Mouse (Mus musculus) liver, embryonic 13.5 days (tissue): ENCODE data around the gene Cacna1f. TPM values are rescaled to one million over a fixed set of nuclear protein-coding genes. Genes with fewer than 3 reads are reported as not detected.

ENCODE experiments used
- ATAC-seq: fragments of 200-750 bp; cut with Nextera tagmentation; 2 replicates; pipeline ENCODE4 v1.8.0; 2017; ENCODE audit warnings: low read depth, mild to moderate bottlenecking, moderate number of reproducible peaks, moderate library complexity
- DNase-seq: peaks from one replicate; pipeline ENCODE4 v3.0.0; 2022
- H3K27ac ChIP-seq: fragments of 300-500 bp; sonication (generic); 2 replicates; pipeline ENCODE4 v1.5.1; 2015; ENCODE audit warnings: moderate library complexity, mild to moderate bottlenecking, inconsistent platforms
- H3K27me3 ChIP-seq: fragments of 300-500 bp; sonication (generic); 2 replicates; pipeline ENCODE4 v1.6.1; 2015; ENCODE audit warnings: mild to moderate bottlenecking, inconsistent platforms
- H3K36me3 ChIP-seq: fragments of 300-500 bp; sonication (generic); 2 replicates; pipeline ENCODE4 v1.6.1; 2015; ENCODE audit warnings: mild to moderate bottlenecking, inconsistent platforms
- H3K4me1 ChIP-seq: fragments of 300-500 bp; sonication (generic); replicated peaks from 2 replicates; pipeline ENCODE4 v1.6.1; 2015; ENCODE audit warnings: inconsistent platforms
- H3K4me2 ChIP-seq: fragments of 300-500 bp; sonication (generic); 2 replicates; pipeline ENCODE4 v1.6.1; 2015; ENCODE audit warnings: inconsistent platforms, mild to moderate bottlenecking, moderate library complexity
- H3K4me3 ChIP-seq: fragments of 300-500 bp; sonication (generic); replicated peaks from 2 replicates; pipeline ENCODE4 v1.5.1; 2015; ENCODE audit warnings: mild to moderate bottlenecking, inconsistent platforms
- H3K9ac ChIP-seq: fragments of 300-500 bp; sonication (generic); 2 replicates; pipeline ENCODE4 v1.6.1; 2015; ENCODE audit warnings: mild to moderate bottlenecking, inconsistent platforms
- H3K9me3 ChIP-seq: fragments of 300-500 bp; sonication (generic); replicated peaks from 2 replicates; pipeline ENCODE4 v1.6.1; 2016; ENCODE audit warnings: inconsistent platforms
- WGBS: fragments of 180-500 bp; shearing (Covaris S2); methylation state at CpG from one replicate; pipeline ENCODE4 v1.1.7; 2015; ENCODE audit not compliant: insufficient replicate concordance; 5-methylcytosine and 5-hydroxymethylcytosine counted together
- polyA plus RNA-seq: library from polyadenylated mRNA; unstranded; fragments of >200 nt; fragmentation: Nextera tagmentation; extraction: Ambion mirVana; gene quantifications from 2 replicates; pipeline ENCODE4 v1.2.1, GENCODE M21; 2015

The Cacna1f gene
- polyA plus RNA-seq, 1 experiment from 2014 or later: not detected

- Histone ChIP-seq H3K27ac (no peak overlapping the region), H3K4me2 (no peak overlapping the region), H3K9ac (no peak overlapping the region), H3K4me1 (no peaks in the 10 kb centered on the region), H3K9me3 (no peaks in the 10 kb centered on the region), H3K4me3 (no peak overlapping the region), H3K27me3 (no peaks in the 10 kb centered on the region), H3K36me3 (no peaks in the 10 kb centered on the region)
- DNase-seq (no peak), ATAC-seq (no peak)
- 76% methylated on average over 2 of the region's 2 CpGs for WGBS
Observed at GRCm38 (mm10) chrX:7581151-7581550, 25.7 kb upstream of the Cacna1f start.

GRCm38 (mm10) chrX:7583881-7584280, 23.0 kb upstream of the Cacna1f start:
- no peak overlapping the region for H3K4me3 ChIP-seq
- H3K27me3 ChIP-seq: no peaks in the 10 kb centered on the region
- H3K4me2 ChIP-seq: no peak overlapping the region
- no peaks in the 10 kb centered on the region for H3K9me3 ChIP-seq
- DNase-seq (no peak), ATAC-seq (no peak)
- no peaks in the 10 kb centered on the region for H3K4me1 ChIP-seq
- no peak overlapping the region for H3K27ac ChIP-seq
- WGBS: 85% methylated on average over 11 of the region's 11 CpGs
- H3K36me3 ChIP-seq: no peaks in the 10 kb centered on the region
- no peak overlapping the region for H3K9ac ChIP-seq

- H3K4me2 ChIP-seq: no peak overlapping the region
- H3K4me3 ChIP-seq: no peak overlapping the region
- no peaks in the 10 kb centered on the region for H3K9me3 ChIP-seq
- no peaks in the 10 kb centered on the region for H3K36me3 ChIP-seq
- no peak overlapping the region for H3K27ac ChIP-seq
- H3K27me3 ChIP-seq: no peaks in the 10 kb centered on the region
- DNase-seq (no peak), ATAC-seq (no peak)
- H3K9ac ChIP-seq: no peak overlapping the region
- H3K4me1 ChIP-seq: no peaks in the 10 kb centered on the region
- 80% methylated on average over 3 of the region's 5 CpGs for WGBS
Observed at GRCm38 (mm10) chrX:7586356-7586755, 20.5 kb upstream of the Cacna1f start.

- Histone ChIP-seq H3K9me3 (no peaks in the 10 kb centered on the region), H3K4me2 (no peak overlapping the region), H3K4me3 (no peak overlapping the region), H3K27me3 (no peaks in the 10 kb centered on the region), H3K27ac (no peak overlapping the region), H3K4me1 (no peaks in the 10 kb centered on the region), H3K9ac (no peak overlapping the region), H3K36me3 (peaks cover 43% of the 10 kb centered on the region)
- ATAC-seq (no peak), DNase-seq (no peak)
- 83% methylated on average over 9 of the region's 9 CpGs for WGBS
Observed at GRCm38 (mm10) chrX:7595371-7595770, 11.5 kb upstream of the Cacna1f start.

GRCm38 (mm10) chrX:7604004-7604403, 2.9 kb upstream of the Cacna1f start:
- peaks cover 10% of the 10 kb centered on the region for H3K36me3 ChIP-seq
- peak overlapping the region; percentile 65 for H3K9ac ChIP-seq
- no peaks in the 10 kb centered on the region for H3K9me3 ChIP-seq
- peak overlapping the region; percentile 61 for H3K4me3 ChIP-seq
- no peak for ATAC-seq
- H3K4me1 ChIP-seq: peaks cover 9% of the 10 kb centered on the region; the same call in 1 of the 2 replicates
- no peak overlapping the region for H3K27ac ChIP-seq
- peak overlapping the region; percentile 70 for H3K4me2 ChIP-seq
- no peak for DNase-seq
- peaks cover 4% of the 10 kb centered on the region for H3K27me3 ChIP-seq
- 60% methylated on average over 7 of the region's 7 CpGs for WGBS

GRCm38 (mm10) chrX:7604879-7605574, 1.9 kb upstream of the Cacna1f start, which contains the start of gene Ccdc22:
TSS of gene Ccdc22 (minus strand) at chrX:7605517.
- peak within 1 kb of the TSS; percentile 29; the same call in 1 of the 2 replicates for H3K27ac ChIP-seq
- peaks cover 9% of the 10 kb centered on the region; the same call in 1 of the 2 replicates for H3K4me1 ChIP-seq
- peak within 1 kb of the TSS; percentile 61 for H3K4me3 ChIP-seq
- 12% methylated on average over 28 of the region's 28 CpGs for WGBS
- DNase-seq (peak; percentile 74), ATAC-seq (peak; percentile 93)
- 0 out of 2 replicates have a peak, but pooled peaks cover 6% of the 10 kb centered on the region for H3K36me3 ChIP-seq
- peak within 1 kb of the TSS; percentile 70 for H3K4me2 ChIP-seq
- H3K27me3 ChIP-seq: peaks cover 8% of the 10 kb centered on the region
- no peaks in the 10 kb centered on the region for H3K9me3 ChIP-seq
- peak within 1 kb of the TSS; percentile 65 for H3K9ac ChIP-seq

GRCm38 (mm10) chrX:7605575-7605941, 1.3 kb upstream of the Cacna1f start:
- DNase-seq (no peak), ATAC-seq (0 out of 2 replicates have a peak, but pooled peaks have one; percentile 13)
- H3K9me3 ChIP-seq: no peaks in the 10 kb centered on the region
- peaks cover 14% of the 10 kb centered on the region for H3K27me3 ChIP-seq
- H3K9ac ChIP-seq: no peak overlapping the region
- peaks cover 9% of the 10 kb centered on the region; the same call in 1 of the 2 replicates for H3K4me1 ChIP-seq
- 29% methylated on average over 8 of the region's 8 CpGs for WGBS
- H3K36me3 ChIP-seq: 0 out of 2 replicates have a peak, but pooled peaks cover 6% of the 10 kb centered on the region
- peak overlapping the region; percentile 41 for H3K4me2 ChIP-seq
- peak overlapping the region; percentile 26; the same call in 1 of the 2 replicates for H3K4me3 ChIP-seq
- no peak overlapping the region for H3K27ac ChIP-seq

GRCm38 (mm10) chrX:7610035-7610434, 3.2 kb downstream of the Cacna1f start:
- peaks cover 23% of the 10 kb centered on the region for H3K27me3 ChIP-seq
- DNase-seq (no peak), ATAC-seq (no peak)
- no peaks in the 10 kb centered on the region for H3K9me3 ChIP-seq
- peak overlapping the region; percentile 30 for H3K4me2 ChIP-seq
- no peaks in the 10 kb centered on the region for H3K36me3 ChIP-seq
- H3K9ac ChIP-seq: no peak overlapping the region
- WGBS: 23% methylated on average over 21 of the region's 21 CpGs
- no peak overlapping the region for H3K4me3 ChIP-seq
- H3K4me1 ChIP-seq: no peaks in the 10 kb centered on the region
- no peak overlapping the region for H3K27ac ChIP-seq

- ATAC-seq: no peak
- H3K4me2 ChIP-seq: peak overlapping the region; percentile 30
- H3K4me3 ChIP-seq: 0 out of 2 replicates have a peak overlapping the region, but pooled peaks have one; percentile 8
- H3K27me3 ChIP-seq: peaks cover 23% of the 10 kb centered on the region
- H3K27ac ChIP-seq: no peak overlapping the region
- no peak for DNase-seq
- no peaks in the 10 kb centered on the region for H3K36me3 ChIP-seq
- no peak overlapping the region for H3K9ac ChIP-seq
- 26% methylated on average over 26 of the region's 26 CpGs for WGBS
- no peaks in the 10 kb centered on the region for H3K4me1 ChIP-seq
- no peaks in the 10 kb centered on the region for H3K9me3 ChIP-seq
Observed at GRCm38 (mm10) chrX:7610536-7611258, 3.8 kb downstream of the Cacna1f start.

GRCm38 (mm10) chrX:7617889-7618551, 11.1 kb downstream of the Cacna1f start:
- Histone ChIP-seq H3K27ac (no peak overlapping the region), H3K36me3 (no peaks in the 10 kb centered on the region), H3K9me3 (no peaks in the 10 kb centered on the region), H3K4me2 (no peak overlapping the region), H3K4me1 (no peaks in the 10 kb centered on the region), H3K4me3 (no peak overlapping the region), H3K27me3 (no peaks in the 10 kb centered on the region), H3K9ac (no peak overlapping the region)
- ATAC-seq (no peak), DNase-seq (no peak)
- WGBS: 54% methylated on average over 12 of the region's 12 CpGs

GRCm38 (mm10) chrX:7632560-7632959, 25.7 kb downstream of the Cacna1f start:
- no peak overlapping the region for H3K4me2 ChIP-seq
- no peak for DNase-seq
- no peaks in the 10 kb centered on the region for H3K27me3 ChIP-seq
- no peaks in the 10 kb centered on the region for H3K36me3 ChIP-seq
- H3K4me3 ChIP-seq: no peak overlapping the region
- no peaks in the 10 kb centered on the region for H3K4me1 ChIP-seq
- H3K9ac ChIP-seq: no peak overlapping the region
- WGBS: 67% methylated on average over 6 of the region's 6 CpGs
- no peak for ATAC-seq
- H3K27ac ChIP-seq: no peak overlapping the region
- H3K9me3 ChIP-seq: no peaks in the 10 kb centered on the region
